Mouse (Mus musculus) forebrain, embryonic 10.5 days (tissue): ENCODE measurements at regions not wholly inside any gene's neighbourhood (a gene's known extent, or its start where the extent isn't known, plus 50 kb on each side); places are given as distances from the start of the nearest gene placed in this dataset.

ENCODE experiments used
- DNase-seq: peaks from one replicate; pipeline ENCODE4 v3.0.0-alpha.2; 2017; ENCODE audit warnings: low spot score; ENCODE audit errors: extremely low spot score
- H3K27ac ChIP-seq: fragments of 300-500 bp; sonication (generic); 2 replicates; pipeline ENCODE4 v1.5.1; 2016; ENCODE audit warnings: mild to moderate bottlenecking
- H3K27me3 ChIP-seq: fragments of 300-500 bp; sonication (generic); 2 replicates; pipeline ENCODE4 v1.6.1; 2016; ENCODE audit warnings: mild to moderate bottlenecking; ENCODE audit not compliant: poor library complexity, severe bottlenecking
- H3K36me3 ChIP-seq: fragments of 300-500 bp; sonication (generic); replicated peaks from 2 replicates; pipeline ENCODE4 v1.6.1; 2016; ENCODE audit warnings: mild to moderate bottlenecking, moderate library complexity
- H3K4me1 ChIP-seq: fragments of 300-500 bp; sonication (generic); 2 replicates; pipeline ENCODE4 v1.6.1; 2016
- H3K4me3 ChIP-seq: fragments of 300-500 bp; sonication (generic); 2 replicates; pipeline ENCODE4 v1.5.1; 2016; ENCODE audit warnings: mild to moderate bottlenecking, moderate library complexity
- H3K9me3 ChIP-seq: fragments of 300-500 bp; sonication (generic); 2 replicates; pipeline ENCODE4 v1.6.1; 2016; ENCODE audit warnings: mild to moderate bottlenecking, moderate library complexity
- WGBS: fragments of 180-500 bp; shearing (Covaris S2); methylation state at CpG from one replicate; pipeline ENCODE4 v1.1.7; 2016; 5-methylcytosine and 5-hydroxymethylcytosine counted together

DNA sequence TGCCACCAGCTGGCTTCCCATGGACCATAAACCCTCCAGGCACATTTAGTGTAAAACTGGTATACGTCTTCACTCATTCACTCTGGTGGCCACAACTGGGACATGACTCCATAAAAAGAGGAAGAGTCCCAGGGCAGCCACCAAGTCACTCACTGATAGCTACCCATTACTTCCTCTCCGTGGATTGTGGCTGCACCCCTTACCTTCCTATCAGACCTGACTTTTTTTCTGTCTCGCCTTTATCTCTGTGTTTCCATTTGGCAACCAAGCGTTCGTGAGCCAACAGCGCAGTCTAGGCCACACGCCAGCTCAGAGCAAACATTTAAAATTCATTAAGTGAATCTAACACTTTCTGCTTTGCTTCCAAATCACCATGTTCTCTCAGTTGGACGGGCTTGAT lies 53.9 kb upstream of the Slc44a1 start:
- 89% methylated on average over 8 of the region's 8 CpGs for WGBS
- DNase-seq = no peak
- Histone ChIP-seq H3K27me3 (no peaks in the 10 kb centered on the region), H3K36me3 (no peaks in the 10 kb centered on the region), H3K9me3 (no peaks in the 10 kb centered on the region), H3K4me3 (no peak overlapping the region), H3K27ac (no peak overlapping the region), H3K4me1 (no peaks in the 10 kb centered on the region)

DNA sequence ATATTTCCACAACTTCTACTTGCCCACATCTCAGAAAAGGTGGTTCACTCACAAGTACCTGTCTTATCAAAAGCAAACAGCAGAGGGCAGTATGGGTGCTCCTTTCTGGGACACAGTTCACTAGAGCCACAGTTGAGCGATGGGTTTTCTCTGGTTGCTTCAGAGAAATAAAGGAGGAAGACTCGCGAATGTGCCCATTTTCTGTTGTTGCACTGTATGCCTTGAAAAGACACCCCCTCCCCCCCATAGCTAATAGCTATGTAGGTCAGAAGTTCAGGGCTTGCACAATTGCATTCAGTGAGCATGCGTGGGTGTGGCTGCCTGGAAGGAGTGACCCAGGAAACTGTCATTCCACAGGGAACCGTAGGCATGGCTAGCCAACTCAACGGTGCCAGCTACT lies 55.5 kb upstream of the Slc44a1 start:
- H3K36me3 ChIP-seq = no peaks in the 10 kb centered on the region
- no peak overlapping the region for H3K27ac ChIP-seq
- H3K9me3 ChIP-seq = no peaks in the 10 kb centered on the region
- peak; percentile 40 for DNase-seq
- no peaks in the 10 kb centered on the region for H3K27me3 ChIP-seq
- no peaks in the 10 kb centered on the region for H3K4me1 ChIP-seq
- WGBS = 51% methylated on average over 6 of the region's 6 CpGs
- no peak overlapping the region for H3K4me3 ChIP-seq

DNA sequence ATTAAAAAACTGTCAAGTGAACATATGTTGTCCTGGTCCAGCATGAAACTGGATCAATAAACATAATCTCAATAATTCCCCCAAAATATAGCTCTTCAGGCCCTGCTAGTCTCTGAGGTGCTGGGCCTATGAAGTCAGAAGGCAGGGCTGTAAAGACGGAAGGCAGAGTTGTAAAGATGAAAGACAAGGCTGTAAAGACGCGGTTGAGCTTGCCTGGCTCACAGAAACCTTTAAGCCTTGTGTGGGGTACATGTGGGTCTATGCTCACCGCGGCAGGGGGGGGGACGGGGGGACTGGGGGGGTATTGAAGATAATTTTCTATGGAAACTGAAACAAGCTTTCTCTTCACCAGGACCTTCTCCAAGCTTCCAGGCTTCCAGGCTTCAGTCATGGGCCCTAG lies 56.1 kb upstream of the Slc44a1 start:
- H3K27me3 ChIP-seq = no peaks in the 10 kb centered on the region
- H3K4me3 ChIP-seq = no peak overlapping the region
- H3K9me3 ChIP-seq = no peaks in the 10 kb centered on the region
- no peak overlapping the region for H3K27ac ChIP-seq
- H3K36me3 ChIP-seq = no peaks in the 10 kb centered on the region
- H3K4me1 ChIP-seq = no peaks in the 10 kb centered on the region
- DNase-seq = no peak
- WGBS = 84% methylated on average over 6 of the region's 6 CpGs

DNA sequence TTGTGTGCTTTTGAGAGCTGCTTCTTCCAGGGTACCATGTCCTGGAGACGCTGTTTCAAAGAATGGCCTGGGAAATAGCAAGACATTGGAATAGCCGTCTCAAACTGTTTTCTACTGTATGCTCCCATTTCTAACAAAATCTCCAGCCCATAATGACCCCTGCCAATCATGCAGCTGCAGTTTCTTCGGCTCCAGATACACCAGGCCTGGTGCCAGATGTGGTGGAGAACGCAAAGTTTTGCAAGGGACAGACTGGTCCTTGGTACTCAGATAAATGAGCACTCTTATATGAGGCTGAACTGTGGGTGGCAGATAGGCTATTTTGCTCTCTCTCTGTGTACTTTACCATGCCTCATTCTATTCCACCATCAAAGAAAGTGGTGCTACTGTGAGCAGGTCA lies 58.2 kb upstream of the Slc44a1 start:
- H3K36me3 ChIP-seq = no peaks in the 10 kb centered on the region
- H3K27ac ChIP-seq = no peak overlapping the region
- WGBS = 88% methylated on average over 4 of the region's 4 CpGs
- H3K27me3 ChIP-seq = no peaks in the 10 kb centered on the region
- H3K4me3 ChIP-seq = no peak overlapping the region
- no peak for DNase-seq
- no peaks in the 10 kb centered on the region for H3K4me1 ChIP-seq
- no peaks in the 10 kb centered on the region for H3K9me3 ChIP-seq

DNA sequence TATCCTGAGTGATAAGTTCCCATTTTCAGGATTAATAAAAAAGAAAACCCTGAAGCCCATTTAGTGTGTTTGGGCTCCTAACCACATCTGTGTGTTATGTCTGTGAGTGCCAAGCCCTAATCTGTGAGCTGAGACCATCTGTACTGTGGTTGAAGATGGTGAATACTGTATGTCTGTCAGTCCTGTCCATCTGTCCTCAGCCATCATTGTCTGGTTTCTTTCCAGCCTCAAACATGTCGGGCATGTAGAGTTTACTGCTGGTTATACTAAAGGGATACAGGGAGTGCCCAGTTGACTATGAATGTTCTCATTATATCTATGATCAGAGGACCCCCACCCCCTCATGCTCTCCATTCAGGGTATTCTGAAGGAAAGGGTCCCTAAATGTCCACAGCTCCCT lies 60.4 kb upstream of the Slc44a1 start:
- H3K27ac ChIP-seq = no peak overlapping the region
- no peak overlapping the region for H3K4me3 ChIP-seq
- no peaks in the 10 kb centered on the region for H3K4me1 ChIP-seq
- no peaks in the 10 kb centered on the region for H3K27me3 ChIP-seq
- 88% methylated on average over 1 of the region's 1 CpGs for WGBS
- no peaks in the 10 kb centered on the region for H3K9me3 ChIP-seq
- no peaks in the 10 kb centered on the region for H3K36me3 ChIP-seq
- no peak for DNase-seq

DNA sequence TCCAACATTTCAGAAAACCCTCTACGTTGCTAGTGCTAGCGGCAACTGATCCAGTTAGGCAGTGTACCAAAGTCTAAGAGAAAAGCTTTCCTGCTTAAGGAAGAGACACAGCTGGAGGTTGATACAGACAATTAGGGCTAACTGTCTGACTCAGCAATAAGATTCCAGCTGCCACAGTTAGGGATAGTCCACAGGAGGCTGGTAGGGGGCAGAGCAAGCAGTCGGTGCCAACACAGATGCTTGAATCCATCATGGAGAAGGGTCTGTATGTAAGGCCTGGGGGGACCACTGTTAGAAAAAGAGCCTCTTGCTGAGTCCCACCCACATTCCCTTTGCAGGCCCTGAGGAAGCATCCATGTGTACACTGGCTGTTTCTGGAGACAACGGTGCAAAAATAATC lies 63.2 kb upstream of the Slc44a1 start:
- Histone ChIP-seq H3K4me3 (no peak overlapping the region), H3K27me3 (no peaks in the 10 kb centered on the region), H3K27ac (no peak overlapping the region), H3K36me3 (no peaks in the 10 kb centered on the region), H3K9me3 (no peaks in the 10 kb centered on the region), H3K4me1 (no peaks in the 10 kb centered on the region)
- no peak for DNase-seq
- WGBS = 81% methylated on average over 4 of the region's 4 CpGs

DNA sequence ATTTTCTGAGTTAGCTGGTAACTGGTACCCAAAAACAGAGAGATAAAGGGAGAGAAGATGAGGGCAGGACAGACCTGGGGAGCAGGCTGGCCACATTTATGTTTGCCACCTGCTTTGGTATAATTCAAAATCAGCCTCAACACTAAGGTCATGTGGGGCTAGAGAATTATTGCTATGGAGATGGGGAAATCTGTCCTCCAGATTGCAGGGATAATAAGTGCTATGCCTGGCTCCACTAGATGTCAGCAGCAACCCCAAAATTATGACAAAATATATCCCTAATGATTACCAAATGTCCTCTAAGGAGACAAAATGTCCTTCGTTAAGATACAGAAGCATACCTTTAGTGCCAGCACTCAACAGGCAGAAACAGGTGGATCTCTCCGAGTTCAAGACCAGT lies 83.8 kb upstream of the Slc44a1 start:
- H3K27ac ChIP-seq = no peak overlapping the region
- no peaks in the 10 kb centered on the region for H3K36me3 ChIP-seq
- no peak overlapping the region for H3K4me3 ChIP-seq
- H3K9me3 ChIP-seq = no peaks in the 10 kb centered on the region
- no peak for DNase-seq
- WGBS = 86% methylated on average over 2 of the region's 2 CpGs
- peaks cover 16% of the 10 kb centered on the region for H3K4me1 ChIP-seq
- H3K27me3 ChIP-seq = no peaks in the 10 kb centered on the region

DNA sequence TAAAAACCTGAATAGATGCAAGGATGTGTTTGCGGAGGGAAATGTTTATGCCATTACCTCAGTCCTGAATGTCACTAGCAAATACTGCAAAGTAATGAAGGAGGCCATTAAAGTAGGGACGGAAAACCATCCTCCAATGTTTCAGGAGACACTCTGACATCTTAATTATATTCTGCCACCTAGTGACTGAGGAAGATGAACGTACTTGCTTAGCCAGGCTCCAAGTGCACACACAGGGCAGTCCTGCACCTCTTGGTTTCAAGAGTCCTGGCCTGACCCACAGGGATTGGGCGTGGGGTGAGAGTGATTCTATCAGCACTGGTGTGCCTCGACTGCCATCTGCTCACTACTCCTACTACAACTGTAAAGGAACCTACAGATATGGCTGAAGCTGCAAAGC lies 85.3 kb upstream of the Slc44a1 start:
- no peaks in the 10 kb centered on the region for H3K27me3 ChIP-seq
- no peaks in the 10 kb centered on the region for H3K9me3 ChIP-seq
- DNase-seq = no peak
- H3K4me3 ChIP-seq = no peak overlapping the region
- WGBS = 39% methylated on average over 5 of the region's 5 CpGs
- H3K36me3 ChIP-seq = no peaks in the 10 kb centered on the region
- peaks cover 16% of the 10 kb centered on the region for H3K4me1 ChIP-seq
- H3K27ac ChIP-seq = no peak overlapping the region

DNA sequence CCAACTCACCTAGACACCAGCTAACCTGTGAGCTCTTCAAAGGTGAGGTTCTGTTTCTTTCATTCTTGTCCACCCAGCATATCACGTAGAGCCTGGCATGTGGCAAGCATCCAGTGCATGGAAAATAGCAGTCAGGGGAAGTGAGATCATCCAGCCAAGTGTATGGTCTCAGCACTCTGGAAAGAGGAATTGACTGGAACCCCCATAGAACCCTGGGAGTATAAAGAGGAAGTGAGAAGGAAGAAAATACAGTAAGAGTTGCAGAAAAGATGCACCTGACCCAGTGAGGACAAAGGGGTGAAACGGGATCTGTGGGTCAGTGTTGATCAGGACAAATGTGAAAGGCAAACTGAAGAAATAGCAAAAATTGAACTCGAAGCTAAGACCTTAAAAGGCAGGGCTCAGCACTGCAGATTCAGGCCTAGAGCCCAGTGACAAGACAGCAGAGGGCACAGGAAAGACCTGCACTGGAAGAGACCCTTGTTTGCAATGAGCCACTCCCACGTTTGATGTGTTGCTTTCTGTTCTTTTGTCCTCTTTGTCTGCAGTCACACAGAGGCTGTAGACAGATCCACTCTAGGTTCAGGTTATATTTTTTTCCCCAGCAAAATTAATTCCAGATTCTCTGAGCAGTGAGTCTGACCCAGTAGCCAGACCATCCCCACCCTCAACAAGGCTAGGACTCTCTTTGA lies 86.7 kb upstream of the Slc44a1 start:
- peak overlapping the region; percentile 36; the same call in 1 of the 2 replicates for H3K27ac ChIP-seq
- no peak for DNase-seq
- H3K36me3 ChIP-seq = no peaks in the 10 kb centered on the region
- no peaks in the 10 kb centered on the region for H3K27me3 ChIP-seq
- H3K9me3 ChIP-seq = no peaks in the 10 kb centered on the region
- H3K4me3 ChIP-seq = no peak overlapping the region
- WGBS = 58% methylated on average over 4 of the region's 4 CpGs
- peaks cover 16% of the 10 kb centered on the region for H3K4me1 ChIP-seq

DNA sequence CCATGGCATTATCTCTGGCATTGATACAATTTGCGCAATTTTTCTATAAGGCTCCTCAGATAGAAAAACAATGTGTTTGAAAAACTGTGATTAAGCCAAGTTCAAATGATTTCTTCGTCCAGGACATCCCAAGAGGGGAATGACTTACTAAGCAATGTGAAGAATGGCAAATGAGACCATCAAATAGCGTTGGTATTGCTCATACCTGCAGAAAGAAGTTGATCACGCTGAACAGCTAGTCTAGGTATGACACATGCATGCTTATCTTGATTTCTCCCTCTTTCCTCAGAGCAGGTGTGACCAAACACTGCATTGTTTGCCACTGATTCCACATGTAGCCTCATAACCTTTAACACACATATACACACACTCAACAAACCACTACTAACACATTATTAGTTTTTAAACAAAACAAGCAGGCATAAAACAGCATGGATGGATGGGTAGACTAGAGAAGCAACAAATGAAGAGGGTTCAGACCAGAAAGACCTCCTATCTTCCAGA lies 89.1 kb upstream of the Slc44a1 start:
- no peaks in the 10 kb centered on the region for H3K9me3 ChIP-seq
- no peak overlapping the region for H3K4me3 ChIP-seq
- H3K36me3 ChIP-seq = no peaks in the 10 kb centered on the region
- peaks cover 16% of the 10 kb centered on the region for H3K4me1 ChIP-seq
- DNase-seq = no peak
- no peaks in the 10 kb centered on the region for H3K27me3 ChIP-seq
- H3K27ac ChIP-seq = no peak overlapping the region
- WGBS = 87% methylated on average over 4 of the region's 4 CpGs

DNA sequence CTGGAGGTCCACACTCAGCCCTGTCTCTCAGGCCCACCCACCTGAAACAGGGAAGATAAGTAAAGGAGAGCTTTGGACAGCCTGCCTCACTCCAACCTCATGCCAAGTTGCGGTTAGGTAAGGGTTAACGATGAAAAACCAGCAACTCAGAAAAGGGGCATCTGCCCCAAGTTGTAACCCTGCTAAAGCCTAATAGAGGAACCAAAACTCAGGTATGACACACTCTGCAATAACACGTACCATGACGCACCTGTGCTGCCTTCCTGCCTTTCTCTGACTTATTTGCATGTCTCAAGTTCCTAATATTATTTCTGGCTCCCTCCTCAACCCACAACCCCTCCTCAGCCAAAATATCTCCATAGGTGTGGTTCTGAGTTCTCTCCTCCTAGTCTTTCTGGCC lies 94.9 kb upstream of the Slc44a1 start:
- Histone ChIP-seq H3K27ac (no peak overlapping the region), H3K9me3 (peaks cover 6% of the 10 kb centered on the region)
- 94% methylated on average over 4 of the region's 4 CpGs for WGBS

DNA sequence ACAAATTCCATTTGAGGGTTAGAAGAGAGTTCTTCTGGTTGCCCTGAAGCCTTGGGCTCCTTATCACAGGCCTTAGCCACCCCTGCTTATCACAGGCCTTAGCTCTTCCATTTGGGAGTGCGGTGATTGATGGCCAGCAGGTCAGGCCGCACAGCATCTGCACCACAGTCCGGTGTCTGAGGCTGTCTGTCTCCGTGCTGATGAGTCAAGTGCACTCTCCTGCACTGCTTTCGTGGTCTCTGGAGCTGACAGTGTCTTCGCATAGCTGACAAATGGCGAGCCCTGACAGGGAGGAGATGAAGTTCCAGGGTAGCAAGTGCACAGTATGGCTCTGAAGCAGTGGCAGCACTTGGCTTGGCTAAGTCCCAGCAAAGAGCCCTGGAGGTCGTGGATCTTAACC lies 95.7 kb upstream of the Slc44a1 start:
- no peak for DNase-seq
- WGBS = 87% methylated on average over 8 of the region's 8 CpGs

More for the DNA sequence above, 94.9 kb upstream of the Slc44a1 start:
- DNase-seq = no peak
- no peaks in the 10 kb centered on the region for H3K36me3 ChIP-seq
- H3K4me3 ChIP-seq = no peak overlapping the region
- no peaks in the 10 kb centered on the region for H3K4me1 ChIP-seq
- no peaks in the 10 kb centered on the region for H3K27me3 ChIP-seq

DNA sequence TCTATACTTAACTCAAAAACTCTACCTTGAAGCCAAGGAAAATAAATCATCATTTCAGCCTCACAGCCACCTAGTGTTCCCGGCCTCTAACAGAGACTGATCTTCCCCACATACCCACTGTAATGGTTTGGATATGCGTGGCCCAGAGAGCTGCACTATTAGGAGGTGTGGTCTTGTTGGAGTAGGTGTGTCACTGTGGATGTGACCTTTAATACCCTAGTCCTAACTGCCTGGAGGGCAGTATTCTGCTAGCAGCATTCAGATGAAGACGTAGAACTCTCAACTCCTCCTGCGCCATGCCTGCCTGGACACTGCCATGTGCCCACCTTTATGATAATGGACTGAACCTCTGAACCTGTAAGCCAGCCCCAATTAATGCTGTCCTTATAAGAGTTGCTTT lies 99.0 kb upstream of the Slc44a1 start:
- Histone ChIP-seq H3K27me3 (no peaks in the 10 kb centered on the region), H3K36me3 (no peaks in the 10 kb centered on the region), H3K9me3 (peaks cover 6% of the 10 kb centered on the region), H3K4me1 (peaks cover 11% of the 10 kb centered on the region), H3K4me3 (no peak overlapping the region), H3K27ac (no peak overlapping the region)
- no peak for DNase-seq
- 95% methylated on average over 4 of the region's 4 CpGs for WGBS

More for the DNA sequence above, 95.7 kb upstream of the Slc44a1 start:
- Histone ChIP-seq H3K27me3 (no peaks in the 10 kb centered on the region), H3K4me3 (no peak overlapping the region), H3K4me1 (peaks cover 1% of the 10 kb centered on the region; the same call in 1 of the 2 replicates), H3K36me3 (no peaks in the 10 kb centered on the region), H3K9me3 (peaks cover 6% of the 10 kb centered on the region), H3K27ac (no peak overlapping the region)
